In genomic region chr5:37242360-37243168, GRCm38 (mm10) we compare ENCODE assay signal across 8 mouse cellular contexts. TPM values are rescaled to one million over a fixed set of nuclear protein-coding genes. Genes with fewer than 3 reads are reported as not detected.
A peak's percentile ranks its signal among the peaks of the same experiment; 100 is the strongest.
DNase-seq lines count a peak whose midpoint lies in the region; ATAC-seq and TF ChIP-seq lines count a peak whose summit lies in the region.

No protein-coding gene starts in this region.

- no peaks in the 10 kb centered on the region for H3K9me3 ChIP-seq in kidney, embryonic 15.5 days (replicated peaks)
- no peaks in the 10 kb centered on the region for H3K9me3 ChIP-seq in forebrain, postnatal 0 days (ENCODE audit: low read length)
- no peaks in the 10 kb centered on the region for H3K9me3 ChIP-seq in midbrain, embryonic 12.5 days

- H3K4me1 ChIP-seq in kidney, embryonic 15.5 days, result peaks cover 43% of the 10 kb centered on the region
- peaks cover 14% of the 10 kb centered on the region; the same call in 1 of the 2 replicates for H3K4me1 ChIP-seq in forebrain, postnatal 0 days (ENCODE audit: insufficient read depth)
- H3K4me1 ChIP-seq in midbrain, embryonic 12.5 days, result peaks cover 42% of the 10 kb centered on the region

- DNase-seq in kidney, postnatal 36 days, result no peak
- DNase-seq in cerebellum, adult 8-10 months, result peak; percentile 66
- DNase-seq in forebrain, postnatal 0 days, result peak; percentile 33
- DNase-seq in urinary bladder, postnatal 36 days (ENCODE audit: low spot score in 2 of 2), result no peak
- DNase-seq in ovary, postnatal 14 days (ENCODE audit: low spot score), result no peak
- DNase-seq in c-Kit-positive CD71-positive TER-119-positive erythroid progenitor cells, embryonic 14.5 days (ENCODE audit: low spot score), result no peak

- H3K9ac ChIP-seq in kidney, embryonic 15.5 days, result no peak overlapping the region
- H3K9ac ChIP-seq in forebrain, postnatal 0 days, result peak overlapping the region; percentile 74
- peak overlapping the region; percentile 88 for H3K9ac ChIP-seq in midbrain, embryonic 12.5 days (replicated peaks)

- no peaks in the 10 kb centered on the region for H3K36me3 ChIP-seq in kidney, embryonic 15.5 days
- no peaks in the 10 kb centered on the region for H3K36me3 ChIP-seq in forebrain, postnatal 0 days (ENCODE audit: insufficient read depth)
- H3K36me3 ChIP-seq in midbrain, embryonic 12.5 days, result no peaks in the 10 kb centered on the region

- H3K4me3 ChIP-seq in kidney, embryonic 15.5 days (replicated peaks), result peak overlapping the region; percentile 44
- peak overlapping the region; percentile 93 for H3K4me3 ChIP-seq in forebrain, postnatal 0 days (ENCODE audit: low read depth, low read length)
- H3K4me3 ChIP-seq in midbrain, embryonic 12.5 days, result peak overlapping the region; percentile 82

- no peak for ATAC-seq in kidney, embryonic 15.5 days (replicated peaks; ENCODE audit: low FRiP score)
- no peak for ATAC-seq in forebrain, postnatal 0 days
- no peak for ATAC-seq in midbrain, embryonic 12.5 days (ENCODE audit: low FRiP score, low read depth)

- peaks cover 91% of the 10 kb centered on the region for H3K27me3 ChIP-seq in kidney, embryonic 15.5 days
- H3K27me3 ChIP-seq in forebrain, postnatal 0 days (ENCODE audit: insufficient read depth, low read length), result no peaks in the 10 kb centered on the region
- H3K27me3 ChIP-seq in midbrain, embryonic 12.5 days, result peaks cover 65% of the 10 kb centered on the region

- 9% methylated on average over 44 of the region's 44 CpGs for WGBS in kidney, embryonic 15.5 days
- 7% methylated on average over 44 of the region's 44 CpGs for WGBS in forebrain, postnatal 0 days
- WGBS in midbrain, embryonic 12.5 days, result 9% methylated on average over 44 of the region's 44 CpGs

- peak overlapping the region; percentile 75 for H3K4me2 ChIP-seq in kidney, embryonic 15.5 days
- peak overlapping the region; percentile 77 for H3K4me2 ChIP-seq in forebrain, postnatal 0 days (ENCODE audit: low read depth)
- H3K4me2 ChIP-seq in midbrain, embryonic 12.5 days (replicated peaks), result peak overlapping the region; percentile 79

- no peak for TF ChIP-seq CTCF in forebrain, postnatal 0 days (IDR thresholded peaks at IDR 0.05; ENCODE audit: low read depth)

- no peak overlapping the region for H3K27ac ChIP-seq in kidney, embryonic 15.5 days
- H3K27ac ChIP-seq in forebrain, postnatal 0 days (ENCODE audit: low read depth, low read length), result peak overlapping the region; percentile 80
- H3K27ac ChIP-seq in midbrain, embryonic 12.5 days (replicated peaks), result peak overlapping the region; percentile 69

RNA-seq across cellular contexts. Expression of gene Crmp1, which starts 0.8 kb away (rescaled TPM):
- polyA plus RNA-seq in kidney, embryonic 15.5 days (2015; fragmentation: Nextera tagmentation; extraction: Ambion mirVana), result 11.7 and 18.2 TPM in 2 replicates
- total RNA-seq in forebrain, postnatal 0 days (2014; rRNA removed), result 965 and 1,074 TPM in 2 replicates
- polyA plus RNA-seq in forebrain, postnatal 0 days (2015; fragmentation: Nextera tagmentation; extraction: Ambion mirVana), result 1,043 and 1,136 TPM in 2 replicates
- 404 and 454 TPM in 2 replicates for polyA plus RNA-seq in midbrain, embryonic 12.5 days (2016; fragmentation: Nextera tagmentation; extraction: Ambion mirVana)

Comparison
In these comparisons a context has a peak if more than half of its experiments do, and no peak if none do; other contexts are left out.
1. DNase-seq: peak in cerebellum, adult 8-10 months (single experiment) and forebrain, postnatal 0 days (single experiment); none in kidney, postnatal 36 days (0 of 2), urinary bladder, postnatal 36 days (0 of 2), ovary, postnatal 14 days (single experiment) and c-Kit-positive CD71-positive TER-119-positive erythroid progenitor cells, embryonic 14.5 days (single experiment).
2. RNA of gene Crmp1, which starts 0.8 kb away (polyA plus RNA-seq): 1,043 to 1,136 TPM in forebrain, postnatal 0 days and 404 to 454 TPM in midbrain, embryonic 12.5 days; 11.7 to 18.2 TPM in kidney, embryonic 15.5 days; every median in the first group is over 10 times any median in the second.
3. Peak in every context shown above with its lines, with median percentiles within 50 percentile points of each other: H3K4me2 ChIP-seq and H3K4me3 ChIP-seq.